Comparison of ENCODE assay signal across 1 mouse cellular context in genomic region chrX:73798502-73798901, GRCm38 (mm10).
TF ChIP-seq lines count a peak whose summit lies in the region.

No protein-coding gene starts in this region.

TF ChIP-seq in CH12.LX, 34 proteins besides CTCF, POLR2A, EP300 and RAD21:
- no peak for TF ChIP-seq MAZ (IDR thresholded peaks at IDR 0.05; ENCODE audit: low read depth, low read length)
- peak; percentile 78 for TF ChIP-seq SMC3 (IDR thresholded peaks at IDR 0.05; ENCODE audit: low read depth, low read length)
- no peak for TF ChIP-seq ZKSCAN1 (IDR thresholded peaks at IDR 0.05; ENCODE audit: borderline replicate concordance, low read depth, low read length)
